Mouse (Mus musculus): Measurements from ENCODE around the gene Rhoc.
"Not testable (repeated sequence)": the region's sequence is repeated elsewhere in the genome, so short reads cannot be mapped to it uniquely, and the experiment has no call there.

The Rhoc gene

GRCm38 (mm10) chr3:104788075-104788474 lies at the start of gene Rhoc:
Gene Rhoc, plus strand, starts transcription at chr3:104788375.
- no peak for DNase-seq (ENCODE audit: low spot score)

- DNase-seq (ENCODE audit: low spot score), result no peak
Measured at GRCm38 (mm10) chr3:104741954-104742353, 46.2 kb upstream of the Rhoc start.

DNA sequence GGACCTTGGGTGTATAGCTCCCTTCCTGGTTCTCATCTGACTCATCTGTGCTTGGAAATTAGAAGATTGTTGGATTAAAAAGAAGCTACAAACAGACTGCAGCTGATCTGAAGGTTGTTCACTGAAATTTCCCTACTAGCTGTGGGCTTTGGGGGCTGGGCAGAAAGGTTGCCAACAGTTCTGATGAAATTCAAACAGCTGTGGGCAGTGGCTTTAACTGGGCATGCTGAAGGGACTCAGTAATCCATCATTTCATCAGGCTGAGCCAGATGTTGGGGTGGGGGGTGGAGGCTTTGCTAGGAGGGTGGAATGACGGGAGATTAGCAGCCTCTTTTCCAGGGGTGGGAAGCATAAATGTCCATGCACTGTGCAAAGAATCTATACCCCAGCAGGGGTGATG lies 45.0 kb upstream of the Rhoc start:
- DNase-seq (ENCODE audit: low spot score), result no peak

- DNase-seq (ENCODE audit: low spot score), result no peak
Measured at GRCm38 (mm10) chr3:104743864-104744263, 44.3 kb upstream of the Rhoc start.

GRCm38 (mm10) chr3:104752845-104753244 lies 35.3 kb upstream of the Rhoc start:
- DNase-seq (ENCODE audit: low spot score), result peak; percentile 31

DNA sequence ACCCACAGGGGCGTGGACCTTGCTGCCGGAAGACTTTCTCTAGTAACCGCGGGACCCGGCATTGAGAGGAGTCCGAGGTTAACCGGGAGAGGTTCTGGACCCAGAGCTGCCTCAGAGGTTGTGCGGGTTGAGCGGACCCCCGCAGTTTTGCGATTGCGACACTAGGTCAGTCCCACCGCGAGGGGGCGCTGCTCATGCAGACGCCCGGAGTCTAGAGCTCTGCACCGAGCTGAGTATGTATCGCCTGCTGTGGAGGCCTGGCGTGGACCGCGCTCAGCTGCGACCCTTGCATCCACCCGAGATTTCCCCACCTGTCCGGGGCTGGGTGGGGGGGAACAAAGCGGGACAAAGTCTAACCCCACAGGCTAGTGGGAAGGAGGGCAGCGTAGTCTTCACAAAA lies 29.8 kb upstream of the Rhoc start:
- peak; percentile 93 for DNase-seq (ENCODE audit: low spot score)

DNA sequence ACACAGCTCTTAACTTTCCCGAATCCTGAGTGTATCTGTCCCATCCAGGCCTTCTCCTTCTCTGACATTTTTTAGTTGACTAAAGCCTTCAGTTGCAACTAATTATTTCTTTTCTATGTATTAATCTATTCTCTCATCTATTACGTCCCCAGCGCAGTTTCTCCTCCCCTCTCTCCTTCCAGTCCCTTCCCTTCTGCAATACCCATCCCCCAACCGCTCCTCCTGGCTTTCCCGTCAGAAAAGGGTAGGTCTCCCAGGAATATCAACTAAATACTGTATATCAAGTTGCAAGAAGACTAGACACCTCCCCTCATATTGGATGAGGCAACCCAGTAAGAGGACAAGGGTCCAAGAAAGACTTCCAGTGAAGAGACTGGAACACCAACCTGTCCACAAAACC lies 29.3 kb upstream of the Rhoc start:
- no peak for DNase-seq (ENCODE audit: low spot score)

GRCm38 (mm10) chr3:104762103-104762863 lies 25.9 kb upstream of the Rhoc start:
- DNase-seq (ENCODE audit: low spot score), result not testable (repeated sequence)

DNA sequence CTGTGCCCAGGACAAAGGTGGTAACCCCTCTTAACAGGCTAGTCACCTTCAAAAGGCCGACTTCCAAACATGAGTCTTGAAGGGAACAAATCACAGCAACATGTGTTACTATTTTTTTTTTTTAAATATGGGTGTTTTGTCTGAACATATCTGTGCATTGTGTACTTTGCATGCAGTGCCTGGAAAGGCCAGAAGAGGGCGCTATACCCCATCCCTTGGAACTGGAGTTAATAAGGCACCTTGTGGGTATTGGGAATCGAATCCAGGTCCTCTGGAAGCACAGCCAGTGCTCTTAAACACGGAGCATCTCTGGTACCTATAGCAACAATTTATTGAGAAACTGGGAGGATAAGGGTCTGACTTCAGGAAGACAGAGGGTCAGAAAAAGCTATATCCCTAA lies 23.2 kb upstream of the Rhoc start:
- no peak for DNase-seq (ENCODE audit: low spot score)

DNA sequence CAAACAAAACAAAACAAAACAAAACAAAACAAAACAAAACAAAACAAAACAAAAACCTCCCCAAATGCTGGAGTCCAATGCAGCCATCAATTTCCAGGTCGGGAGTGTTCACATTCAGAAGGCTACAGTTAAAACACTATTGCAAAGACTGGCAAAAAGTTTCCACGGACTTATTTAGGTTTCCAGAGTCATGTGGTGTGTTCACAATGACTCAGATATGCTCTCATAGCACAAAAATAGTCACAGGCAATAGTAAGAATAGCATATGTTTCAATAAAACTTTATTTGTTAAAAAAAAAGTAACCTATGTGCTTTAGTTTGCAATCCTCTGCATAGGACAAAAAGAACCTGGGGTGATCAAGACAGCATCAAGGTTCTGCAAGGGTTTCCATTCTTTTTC lies 21.0 kb upstream of the Rhoc start:
- no peak for DNase-seq (ENCODE audit: low spot score)

GRCm38 (mm10) chr3:104767716-104768115 lies 20.5 kb upstream of the Rhoc start:
- no peak for DNase-seq (ENCODE audit: low spot score)

DNA sequence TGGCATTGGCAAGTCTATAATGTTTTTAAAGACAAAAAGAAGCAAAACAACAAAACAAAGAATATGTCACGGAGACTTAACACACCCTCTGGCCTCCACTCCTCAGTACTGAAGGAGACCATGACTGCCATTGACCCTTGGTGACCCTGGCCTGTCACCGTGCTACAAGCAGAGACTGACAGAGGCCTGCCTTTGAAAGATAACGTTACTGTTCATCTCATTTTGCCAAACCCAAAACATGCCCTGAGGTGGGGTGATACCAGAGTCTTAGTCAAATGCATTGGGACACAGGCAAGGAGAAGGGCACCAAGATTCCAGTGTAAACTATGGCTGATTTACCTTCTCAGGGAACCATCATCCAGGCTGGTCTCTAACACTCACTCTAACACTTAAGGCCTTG lies 19.0 kb upstream of the Rhoc start:
- no peak for DNase-seq (ENCODE audit: low spot score)

- DNase-seq (ENCODE audit: low spot score), result peak; percentile 67
Measured at GRCm38 (mm10) chr3:104770035-104770434, 18.1 kb upstream of the Rhoc start.

DNA sequence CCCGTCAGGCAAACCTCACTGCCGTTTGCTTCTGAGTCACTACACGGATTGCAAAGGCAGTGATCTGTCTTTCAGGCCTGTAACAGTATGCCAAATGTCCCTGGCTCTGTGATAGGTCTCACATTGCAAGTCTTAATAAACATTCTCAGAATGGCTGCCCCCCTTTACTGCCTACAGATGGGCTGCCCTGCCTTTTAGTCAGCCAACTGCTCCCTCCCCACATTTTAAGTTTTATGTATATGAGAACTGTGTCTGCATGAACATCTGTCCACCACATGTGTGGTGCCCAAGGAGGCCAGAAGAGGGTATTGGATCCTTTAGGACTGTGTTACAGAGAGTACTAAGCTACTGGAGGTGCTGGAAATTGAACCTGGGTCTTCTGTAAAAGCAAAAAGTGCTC lies 17.3 kb upstream of the Rhoc start:
- no peak for DNase-seq (ENCODE audit: low spot score)

GRCm38 (mm10) chr3:104771460-104771859 lies 16.7 kb upstream of the Rhoc start:
- DNase-seq (ENCODE audit: low spot score), result no peak

- DNase-seq (ENCODE audit: low spot score), result no peak
Measured at GRCm38 (mm10) chr3:104773301-104773700, 14.9 kb upstream of the Rhoc start.

GRCm38 (mm10) chr3:104777342-104777741 lies 10.8 kb upstream of the Rhoc start:
- DNase-seq (ENCODE audit: low spot score), result peak; percentile 68

GRCm38 (mm10) chr3:104779949-104780348 lies 8.2 kb upstream of the Rhoc start:
- DNase-seq (ENCODE audit: low spot score), result peak; percentile 90

GRCm38 (mm10) chr3:104780561-104781420 lies 7.4 kb upstream of the Rhoc start, which contains the start of gene Ppm1j:
Gene Ppm1j, plus strand, starts transcription at chr3:104781056.
- peak; percentile 70 for DNase-seq (ENCODE audit: low spot score)

DNA sequence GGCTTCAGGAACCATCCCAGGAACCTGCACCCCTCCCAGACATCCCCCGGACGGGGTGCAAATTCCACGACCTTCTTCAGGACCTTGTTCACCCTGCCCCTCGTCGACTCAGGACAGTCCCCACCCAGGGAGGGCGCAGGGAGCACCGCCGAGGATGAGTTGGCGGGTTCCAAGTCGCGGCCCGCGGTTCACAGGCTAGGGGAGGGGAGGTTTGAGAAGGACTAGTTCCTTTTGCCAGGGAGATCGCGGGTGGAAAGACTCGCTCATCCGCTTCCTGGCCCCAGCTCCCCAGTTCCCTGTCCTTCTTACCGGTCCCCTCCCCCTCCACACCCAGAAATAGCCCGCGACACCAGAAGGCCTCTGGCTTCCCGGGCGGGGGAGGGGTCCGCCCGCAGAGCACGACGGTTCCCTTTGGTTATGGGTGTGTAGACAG lies 6.7 kb upstream of the Rhoc start, which contains the start of gene Fam19a3:
Gene Fam19a3, minus strand, starts transcription at position 370 of the 433 bp plus-strand sequence.
- DNase-seq (ENCODE audit: low spot score), result peak; percentile 21

- DNase-seq (ENCODE audit: low spot score), result no peak
Measured at GRCm38 (mm10) chr3:104782061-104782681, 6.0 kb upstream of the Rhoc start.

DNA sequence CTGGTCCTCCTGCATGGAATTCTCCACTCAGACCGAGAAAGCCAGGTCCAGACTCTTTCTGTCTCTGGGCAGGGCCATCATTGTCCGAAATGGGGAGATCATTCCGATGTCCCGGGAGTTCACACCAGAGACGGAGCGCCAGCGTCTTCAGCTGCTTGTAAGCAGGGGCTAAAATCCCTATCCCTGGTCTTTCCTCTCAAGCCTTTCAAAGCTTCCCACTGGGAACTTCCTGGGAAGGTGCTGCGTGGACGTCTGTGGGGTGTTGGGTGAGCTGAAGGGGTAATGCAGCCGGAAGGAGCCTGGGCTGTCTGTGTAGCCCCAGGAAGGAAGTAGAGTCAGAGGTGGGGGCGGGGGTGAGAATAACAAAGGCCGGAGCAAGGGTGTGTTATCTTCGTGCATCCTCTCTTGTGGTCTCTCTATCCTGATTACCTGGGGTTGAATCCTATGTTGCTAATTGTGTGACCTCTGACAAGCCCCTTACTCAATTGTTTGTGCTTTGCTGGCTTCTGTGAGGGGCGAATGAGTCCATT lies 4.1 kb upstream of the Rhoc start:
- DNase-seq (ENCODE audit: low spot score), result no peak

Measured in retina, embryonic 14.5 days (tissue).